ENCODE assay signal across 27 mouse cellular contexts in genomic region chr4:46655298-46655697, GRCm38 (mm10).
"Had no signal": no experiment of that assay in that cellular context is flagged by ENCODE, and none has a peak within 500 bp of the region (broad histone marks: within the 10 kb centered on the region; RNA-seq: fewer than 3 reads in every experiment).

No protein-coding gene starts in this region.

- DNase-seq: gastrocnemius, postnatal 14 days; gastrocnemius, postnatal 36 days; heart, adult 11 months; heart, adult 2 months; heart, postnatal 10 days; heart, postnatal 4 days; kidney, adult 11 months; kidney, adult 2 months; kidney, adult 9 months; kidney, postnatal 14 days; kidney, postnatal 36 days; layer of hippocampus, adult 9-11 months; layer of hippocampus, postnatal 36 days; left cerebral cortex, postnatal 4 days had no signal

- H3K4me2 ChIP-seq: heart, embryonic 12.5 days; hindbrain, embryonic 12.5 days; hindbrain, embryonic 14.5 days; kidney, embryonic 15.5 days; limb, embryonic 13.5 days; limb, embryonic 15.5 days; liver, embryonic 12.5 days had no signal

- H3K27ac ChIP-seq: heart, adult 2 months; heart, embryonic 10.5 days; hindbrain, embryonic 10.5 days; hindbrain, embryonic 12.5 days; hindbrain, embryonic 14.5 days; kidney, embryonic 15.5 days; kidney, postnatal 0 days; limb, embryonic 13.5 days; limb, embryonic 15.5 days; liver, embryonic 12.5 days; liver, embryonic 14.5 days had no signal

- H3K9ac ChIP-seq: heart, embryonic 12.5 days; hindbrain, embryonic 12.5 days; hindbrain, embryonic 14.5 days; kidney, embryonic 15.5 days; limb, embryonic 13.5 days; limb, embryonic 15.5 days; liver, embryonic 12.5 days; liver, embryonic 14.5 days had no signal

- H3K4me3 ChIP-seq: heart, adult 2 months; heart, embryonic 10.5 days; heart, embryonic 12.5 days; hindbrain, embryonic 10.5 days; hindbrain, embryonic 12.5 days; kidney, embryonic 15.5 days; limb, embryonic 13.5 days; limb, embryonic 15.5 days; liver, embryonic 12.5 days had no signal

- H3K36me3 ChIP-seq: heart, embryonic 10.5 days; heart, embryonic 12.5 days; hindbrain, embryonic 10.5 days; hindbrain, embryonic 12.5 days; kidney, embryonic 15.5 days; limb, embryonic 13.5 days; limb, embryonic 15.5 days; liver, embryonic 12.5 days had no signal

- H3K4me1 ChIP-seq: heart, embryonic 12.5 days had no signal

- H3K9me3 ChIP-seq: heart, embryonic 10.5 days; heart, embryonic 12.5 days; hindbrain, embryonic 10.5 days; hindbrain, embryonic 12.5 days; kidney, embryonic 15.5 days; limb, embryonic 13.5 days; limb, embryonic 15.5 days; liver, embryonic 12.5 days had no signal

- ATAC-seq: hindbrain, embryonic 16.5 days; inflammation-experienced regulatory T-cells, adult 6 months; liver, embryonic 12.5 days had no signal
